Mouse (Mus musculus) limb, embryonic 13.5 days (tissue): ENCODE results near the gene Bcor. TPM values are rescaled to one million over a fixed set of nuclear protein-coding genes. Genes with fewer than 3 reads are reported as not detected.

Experiments
- ATAC-seq: fragments of 200-750 bp; cut with Nextera tagmentation; 2 replicates; pipeline ENCODE4 v1.8.0; 2017; ENCODE audit warnings: low read depth, moderate number of reproducible peaks, moderate TSS enrichment; ENCODE audit not compliant: low FRiP score
- H3K27ac ChIP-seq: fragments of 300-500 bp; sonication (generic); 2 replicates; pipeline ENCODE4 v1.5.1; 2015; ENCODE audit warnings: inconsistent platforms, mild to moderate bottlenecking, moderate library complexity
- H3K27me3 ChIP-seq: fragments of 300-500 bp; sonication (generic); 2 replicates; pipeline ENCODE4 v1.6.1; 2015; ENCODE audit warnings: mild to moderate bottlenecking, inconsistent platforms
- H3K36me3 ChIP-seq: fragments of 300-500 bp; sonication (generic); 2 replicates; pipeline ENCODE4 v1.6.1; 2015; ENCODE audit warnings: inconsistent platforms, mild to moderate bottlenecking, moderate library complexity
- H3K4me1 ChIP-seq: fragments of 300-500 bp; sonication (generic); 2 replicates; pipeline ENCODE4 v1.6.1; 2015; ENCODE audit warnings: inconsistent platforms
- H3K4me2 ChIP-seq: fragments of 300-500 bp; sonication (generic); replicated peaks from 2 replicates; pipeline ENCODE4 v1.6.1; 2015; ENCODE audit warnings: inconsistent platforms, mild to moderate bottlenecking, moderate library complexity
- H3K4me3 ChIP-seq: fragments of 300-500 bp; sonication (generic); 2 replicates; pipeline ENCODE4 v1.5.1; 2015; ENCODE audit warnings: moderate library complexity, mild to moderate bottlenecking, inconsistent platforms
- H3K9ac ChIP-seq: fragments of 300-500 bp; sonication (generic); 2 replicates; pipeline ENCODE4 v1.6.1; 2015; ENCODE audit warnings: mild to moderate bottlenecking, inconsistent platforms
- H3K9me3 ChIP-seq: fragments of 300-500 bp; sonication (generic); 2 replicates; pipeline ENCODE4 v1.6.1; 2016; ENCODE audit warnings: inconsistent platforms
- WGBS: fragments of 180-500 bp; shearing (Covaris S2); methylation state at CpG from one replicate; pipeline ENCODE4 v1.1.7; 2015; 5-methylcytosine and 5-hydroxymethylcytosine counted together
- polyA plus RNA-seq: library from polyadenylated mRNA; unstranded; fragments of >200 nt; fragmentation: Nextera tagmentation; extraction: Ambion mirVana; gene quantifications from 2 replicates; pipeline ENCODE4 v1.2.1, GENCODE M21; 2015

Bcor gene
- polyA plus RNA-seq, 1 experiment from 2014 or later, result 17.8 TPM

DNA sequence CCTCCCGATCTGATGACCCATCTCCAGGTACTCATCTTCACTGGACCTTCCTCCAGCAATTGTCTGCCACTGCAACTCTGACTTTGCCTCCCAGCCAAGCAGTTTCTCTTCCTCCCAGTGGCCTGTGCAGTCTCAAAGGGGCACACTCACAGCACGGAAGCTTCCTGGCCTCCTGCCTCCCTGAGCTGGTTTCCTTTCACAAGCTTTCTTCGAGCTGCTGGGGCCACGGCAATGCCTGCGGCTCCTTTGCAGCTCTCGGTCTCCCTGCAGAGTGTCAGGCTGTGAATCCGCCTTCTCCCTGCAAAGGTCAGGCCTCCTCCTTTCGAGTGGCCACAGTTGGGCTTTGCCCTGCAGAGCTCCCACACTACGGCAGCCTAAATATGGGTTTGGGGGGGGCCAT lies 157.0 kb downstream of the Bcor start:
- 9% methylated on average over 9 of the region's 9 CpGs for WGBS
- Histone ChIP-seq H3K36me3 (no peaks in the 10 kb centered on the region), H3K4me3 (no peak overlapping the region), H3K4me1 (peaks cover 71% of the 10 kb centered on the region), H3K4me2 (peak overlapping the region; percentile 4; the same call in 1 of the 2 replicates), H3K27ac (peak overlapping the region; percentile 15; the same call in 1 of the 2 replicates), H3K9me3 (no peaks in the 10 kb centered on the region), H3K27me3 (peaks cover 95% of the 10 kb centered on the region), H3K9ac (no peak overlapping the region)
- no peak for ATAC-seq

- H3K9ac ChIP-seq, result no peak overlapping the region
- H3K27ac ChIP-seq, result no peak overlapping the region
- no peaks in the 10 kb centered on the region for H3K36me3 ChIP-seq
- peaks cover 97% of the 10 kb centered on the region for H3K27me3 ChIP-seq
- H3K4me2 ChIP-seq, result no peak overlapping the region; the same call in 1 of the 2 replicates
- no peak overlapping the region for H3K4me3 ChIP-seq
- H3K4me1 ChIP-seq, result peaks cover 71% of the 10 kb centered on the region
- no peak for ATAC-seq
- 19% methylated on average over 6 of the region's 6 CpGs for WGBS
- no peaks in the 10 kb centered on the region for H3K9me3 ChIP-seq
These were observed 157.6 kb downstream of the Bcor start for GRCm38 (mm10) chrX:12002596-12002995.

- no peak overlapping the region for H3K27ac ChIP-seq
- peaks cover 71% of the 10 kb centered on the region for H3K4me1 ChIP-seq
- H3K4me2 ChIP-seq, result no peak overlapping the region
- H3K9me3 ChIP-seq, result no peaks in the 10 kb centered on the region
- no peak overlapping the region for H3K4me3 ChIP-seq
- H3K27me3 ChIP-seq, result peaks cover 95% of the 10 kb centered on the region
- ATAC-seq, result no peak
- 7% methylated on average over 3 of the region's 3 CpGs for WGBS
- no peaks in the 10 kb centered on the region for H3K36me3 ChIP-seq
- no peak overlapping the region for H3K9ac ChIP-seq
These were observed 158.2 kb downstream of the Bcor start for GRCm38 (mm10) chrX:12001969-12002368.

DNA sequence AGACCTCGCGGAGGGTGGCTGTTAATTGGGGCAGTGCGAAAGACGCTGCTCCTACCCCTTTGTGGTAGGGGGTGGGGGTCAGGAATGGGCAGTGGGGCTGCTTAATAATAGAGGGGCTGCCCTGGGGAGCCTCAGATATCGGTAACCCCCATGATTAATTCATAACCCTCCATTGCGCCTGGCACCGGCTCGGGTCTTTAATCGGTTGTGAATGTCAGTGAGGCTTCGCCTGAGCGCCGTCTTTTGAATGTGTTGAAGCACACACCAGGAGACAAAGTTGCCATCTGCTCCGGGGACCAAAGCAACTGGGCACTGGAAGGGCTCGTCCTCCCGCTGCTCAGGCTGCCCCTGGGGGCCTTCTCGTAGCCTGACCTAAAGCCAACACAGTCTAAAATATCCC lies 158.8 kb downstream of the Bcor start:
- H3K4me2 ChIP-seq, result no peak overlapping the region; the same call in 1 of the 2 replicates
- H3K36me3 ChIP-seq, result no peaks in the 10 kb centered on the region
- no peaks in the 10 kb centered on the region for H3K9me3 ChIP-seq
- peaks cover 89% of the 10 kb centered on the region for H3K27me3 ChIP-seq
- H3K4me1 ChIP-seq, result peaks cover 71% of the 10 kb centered on the region
- no peak overlapping the region for H3K9ac ChIP-seq
- WGBS, result 8% methylated on average over 16 of the region's 16 CpGs
- H3K4me3 ChIP-seq, result no peak overlapping the region
- no peak for ATAC-seq
- H3K27ac ChIP-seq, result no peak overlapping the region

- Histone ChIP-seq H3K4me3 (no peak overlapping the region), H3K27me3 (peaks cover 86% of the 10 kb centered on the region), H3K4me2 (peak overlapping the region; percentile 66), H3K9ac (no peak overlapping the region), H3K36me3 (no peaks in the 10 kb centered on the region), H3K27ac (no peak overlapping the region), H3K4me1 (peaks cover 65% of the 10 kb centered on the region), H3K9me3 (no peaks in the 10 kb centered on the region)
- no peak for ATAC-seq
- WGBS, result 13% methylated on average over 13 of the region's 13 CpGs
These were observed 159.5 kb downstream of the Bcor start for GRCm38 (mm10) chrX:12000620-12001019.

GRCm38 (mm10) chrX:11999951-12000350 lies 160.2 kb downstream of the Bcor start:
- Histone ChIP-seq H3K9me3 (no peaks in the 10 kb centered on the region), H3K4me3 (no peak overlapping the region), H3K27me3 (peaks cover 86% of the 10 kb centered on the region), H3K9ac (no peak overlapping the region), H3K4me2 (peak overlapping the region; percentile 66), H3K27ac (no peak overlapping the region), H3K4me1 (peaks cover 58% of the 10 kb centered on the region), H3K36me3 (no peaks in the 10 kb centered on the region)
- ATAC-seq, result no peak
- WGBS, result 6% methylated on average over 19 of the region's 19 CpGs

- ATAC-seq, result peak; percentile 68
- Histone ChIP-seq H3K27ac (peak overlapping the region; percentile 48; the same call in 1 of the 2 replicates), H3K36me3 (no peaks in the 10 kb centered on the region), H3K4me2 (peak overlapping the region; percentile 66), H3K4me1 (peaks cover 48% of the 10 kb centered on the region), H3K27me3 (peaks cover 82% of the 10 kb centered on the region), H3K9me3 (no peaks in the 10 kb centered on the region), H3K9ac (peak overlapping the region; percentile 56), H3K4me3 (peak overlapping the region; percentile 39)
- under 1% methylated on average over 14 of the region's 41 CpGs for WGBS
These were observed 161.2 kb downstream of the Bcor start for GRCm38 (mm10) chrX:11998934-11999336.

DNA sequence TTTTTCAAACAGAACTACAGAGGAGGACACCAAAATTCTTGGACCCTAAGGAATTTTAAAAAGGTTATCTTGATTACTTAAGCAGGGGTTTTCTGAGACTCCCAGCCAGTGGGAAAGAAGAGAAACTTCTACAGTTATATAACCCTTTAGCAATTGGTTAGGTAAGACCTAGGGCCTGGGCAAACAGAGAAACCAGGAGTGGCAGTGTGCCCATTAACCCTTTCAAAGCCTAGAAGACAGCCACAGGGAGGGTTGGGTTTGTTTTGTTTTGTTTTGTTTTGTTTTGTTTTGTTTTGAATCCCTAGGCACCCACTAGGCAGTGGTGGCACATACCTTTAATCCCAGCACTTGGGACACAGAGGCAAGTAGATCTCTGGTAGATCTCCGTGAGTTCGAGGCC lies 163.3 kb downstream of the Bcor start:
- Histone ChIP-seq H3K4me3 (no peak overlapping the region), H3K4me2 (no peak overlapping the region), H3K4me1 (peaks cover 30% of the 10 kb centered on the region), H3K27ac (no peak overlapping the region), H3K27me3 (peaks cover 65% of the 10 kb centered on the region), H3K36me3 (no peaks in the 10 kb centered on the region), H3K9me3 (no peaks in the 10 kb centered on the region), H3K9ac (no peak overlapping the region)
- 76% methylated on average over 2 of the region's 2 CpGs for WGBS
- ATAC-seq, result no peak

DNA sequence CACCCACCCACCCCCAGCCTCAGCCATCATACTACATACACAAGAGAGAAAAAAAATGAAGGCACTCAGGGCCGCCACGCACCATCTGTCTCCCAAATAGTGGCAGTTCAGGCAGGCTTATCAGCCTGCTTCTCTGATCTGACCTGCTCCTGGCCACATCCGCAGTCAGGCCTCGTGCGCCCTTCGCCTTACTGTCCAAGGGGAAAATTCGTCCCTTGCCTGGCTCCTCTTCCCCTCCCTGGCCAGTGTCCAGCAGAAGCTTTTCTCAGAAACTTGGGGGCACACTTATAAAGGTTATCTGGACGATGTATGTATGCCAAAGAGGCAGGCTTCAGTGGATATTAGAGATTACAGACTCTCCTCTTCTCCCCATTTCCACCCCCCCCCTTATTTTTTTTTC lies 163.7 kb downstream of the Bcor start:
- H3K27me3 ChIP-seq, result peaks cover 63% of the 10 kb centered on the region
- 69% methylated on average over 8 of the region's 8 CpGs for WGBS
- H3K4me3 ChIP-seq, result no peak overlapping the region
- H3K36me3 ChIP-seq, result no peaks in the 10 kb centered on the region
- no peak overlapping the region for H3K9ac ChIP-seq
- H3K4me1 ChIP-seq, result peaks cover 26% of the 10 kb centered on the region
- H3K27ac ChIP-seq, result no peak overlapping the region
- no peak overlapping the region for H3K4me2 ChIP-seq
- H3K9me3 ChIP-seq, result no peaks in the 10 kb centered on the region
- no peak for ATAC-seq

DNA sequence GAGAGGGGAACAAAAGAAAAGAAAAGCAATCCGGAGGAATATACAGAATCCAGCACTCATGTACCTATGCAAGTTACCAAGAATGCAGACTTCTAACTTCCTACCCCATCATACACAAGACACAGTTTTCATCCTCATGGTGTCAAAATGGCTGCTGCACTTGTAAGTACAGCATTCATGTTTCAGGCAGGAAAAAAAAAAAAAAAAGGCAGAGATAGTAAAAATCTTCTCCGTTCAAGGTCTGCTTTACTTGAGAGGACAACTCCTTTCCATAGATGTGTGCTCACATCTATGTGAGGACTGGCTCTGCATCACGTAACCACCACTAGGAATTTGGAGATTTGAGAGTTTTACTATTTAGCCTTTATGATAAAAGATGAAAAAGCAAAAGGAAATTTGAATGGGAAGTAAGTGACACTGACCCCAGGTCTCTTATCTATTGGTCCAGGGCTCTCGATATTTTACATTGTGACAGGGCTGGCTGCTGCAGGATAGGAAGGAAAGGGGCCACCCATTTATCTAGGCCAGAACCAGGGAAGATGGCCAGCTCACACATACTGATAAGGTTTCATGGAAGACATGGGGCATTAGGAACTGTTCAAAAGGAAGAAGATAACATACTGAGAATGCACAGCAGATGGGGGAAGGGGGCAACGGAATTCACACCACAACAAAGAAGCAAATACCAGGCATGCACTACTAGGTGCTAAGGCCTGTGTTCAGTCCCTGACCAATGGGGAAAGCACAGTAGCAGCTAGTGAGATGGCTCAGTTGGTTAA lies 166.3 kb downstream of the Bcor start:
- Histone ChIP-seq H3K27me3 (peaks cover 41% of the 10 kb centered on the region), H3K36me3 (no peaks in the 10 kb centered on the region), H3K4me2 (no peak overlapping the region), H3K9ac (no peak overlapping the region), H3K27ac (no peak overlapping the region), H3K4me1 (peaks cover 11% of the 10 kb centered on the region; the same call in 1 of the 2 replicates), H3K4me3 (no peak overlapping the region), H3K9me3 (no peaks in the 10 kb centered on the region)
- ATAC-seq, result no peak
- WGBS, result 80% methylated on average over 5 of the region's 5 CpGs

DNA sequence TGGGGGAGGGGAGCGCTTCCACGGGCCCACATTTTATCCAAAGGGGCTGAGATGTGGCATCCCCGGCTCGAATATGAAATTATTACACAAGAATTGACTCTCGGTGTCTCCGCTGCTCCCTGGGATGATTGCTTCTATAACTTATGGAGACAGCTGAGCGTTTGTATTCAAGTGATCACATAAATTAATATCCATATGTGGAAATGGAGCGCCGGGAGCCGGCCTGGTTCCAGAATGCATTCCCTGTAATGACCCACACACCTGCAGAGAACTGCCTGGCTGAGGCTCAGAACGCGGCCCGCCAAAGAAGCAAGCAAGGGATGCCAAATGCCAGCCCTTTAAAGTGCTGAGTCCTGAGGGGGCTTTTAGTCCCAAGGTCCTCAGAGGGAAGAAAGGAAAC lies 170.7 kb downstream of the Bcor start:
- WGBS, result 57% methylated on average over 13 of the region's 13 CpGs
- no peak overlapping the region for H3K4me2 ChIP-seq
- no peak overlapping the region for H3K9ac ChIP-seq
- H3K4me3 ChIP-seq, result no peak overlapping the region
- 0 out of 2 replicates have a peak, but pooled peaks cover 4% of the 10 kb centered on the region for H3K4me1 ChIP-seq
- no peak overlapping the region for H3K27ac ChIP-seq
- ATAC-seq, result no peak
- H3K36me3 ChIP-seq, result no peaks in the 10 kb centered on the region
- H3K27me3 ChIP-seq, result peaks cover 13% of the 10 kb centered on the region; the same call in 1 of the 2 replicates
- H3K9me3 ChIP-seq, result no peaks in the 10 kb centered on the region

DNA sequence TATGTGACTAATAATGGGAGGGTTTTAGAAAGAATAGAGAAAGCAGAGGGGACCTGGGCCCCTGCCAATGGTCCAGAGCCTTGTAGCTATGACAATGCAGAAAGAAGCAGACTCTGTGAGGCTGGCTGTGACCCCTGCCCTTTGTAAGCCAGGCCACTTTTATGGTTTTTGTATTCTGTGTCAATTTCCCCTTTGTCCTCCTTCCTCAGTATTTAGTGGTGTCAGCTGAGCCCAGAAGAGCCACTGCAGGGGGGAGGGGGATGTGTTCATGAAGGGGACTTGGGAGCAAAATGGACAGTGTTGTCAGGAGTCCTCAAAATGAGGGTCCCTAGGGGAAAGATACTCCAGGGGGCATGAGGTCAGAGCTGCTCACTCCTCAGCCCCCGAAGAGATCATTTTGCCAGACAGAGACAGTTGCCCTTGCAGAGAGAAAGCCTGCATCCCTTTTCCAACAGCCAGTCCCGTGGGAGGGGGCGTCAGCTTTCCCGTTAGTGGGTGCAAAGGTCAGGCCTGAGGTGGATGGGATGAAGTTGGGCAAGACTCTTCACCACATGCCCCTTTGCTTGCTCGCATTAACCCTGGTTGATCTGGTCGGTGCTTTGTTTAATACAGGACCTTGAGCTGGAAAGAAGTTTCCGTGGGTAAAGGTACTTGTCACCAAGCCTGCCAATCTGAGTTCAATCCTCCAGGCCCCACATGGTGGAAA lies 171.8 kb downstream of the Bcor start:
- Histone ChIP-seq H3K27me3 (peaks cover 7% of the 10 kb centered on the region; the same call in 1 of the 2 replicates), H3K4me1 (0 out of 2 replicates have a peak, but pooled peaks cover 4% of the 10 kb centered on the region), H3K27ac (no peak overlapping the region), H3K9me3 (no peaks in the 10 kb centered on the region), H3K4me3 (no peak overlapping the region), H3K9ac (no peak overlapping the region), H3K4me2 (no peak overlapping the region), H3K36me3 (no peaks in the 10 kb centered on the region)
- WGBS, result 60% methylated on average over 7 of the region's 7 CpGs
- no peak for ATAC-seq
